Mouse (Mus musculus) lung, adult 2 months (tissue): ENCODE results near the gene Sec31b. TPM values are rescaled to one million over a fixed set of nuclear protein-coding genes. Genes with fewer than 3 reads are reported as not detected.

ENCODE experiments used
- DNase-seq: peaks from one replicate; pipeline ENCODE4 v3.0.0; 2022
- H3K4me1 ChIP-seq: fragments of 200-500 bp; 2 replicates; pipeline ENCODE4 v1.6.1; 2011; ENCODE audit warnings: low read length; ENCODE audit not compliant: control insufficient read depth, insufficient read depth
- H3K4me3 ChIP-seq: fragments of 200-500 bp; replicated peaks from 2 replicates; pipeline ENCODE3; 2011; ENCODE audit warnings: low read depth, mild to moderate bottlenecking, control low read depth, low read length; ENCODE audit errors: extremely low read depth
- CTCF ChIP-seq: fragments of 200-500 bp; IDR thresholded peaks from 2 replicates; pipeline ENCODE4 v1.5.1; 2011; ENCODE audit warnings: mild to moderate bottlenecking, low read length, control low read depth; ENCODE audit not compliant: insufficient read depth
- POLR2A ChIP-seq: fragments of 200-500 bp; IDR thresholded peaks from 2 replicates; pipeline ENCODE4 v1.6.1; 2011; ENCODE audit warnings: low read depth, mild to moderate bottlenecking, control low read depth, low read length, borderline replicate concordance; ENCODE audit errors: extremely low read depth
- WGBS: fragments of 180-500 bp; shearing (Covaris S2); methylation state at CpG from one replicate; pipeline ENCODE4 v1.1.7; 2018; 5-methylcytosine and 5-hydroxymethylcytosine counted together
- polyA plus RNA-seq: library from polyadenylated mRNA; depleted of rRNA; stranded (reverse); fragments of >200 nt; gene quantifications from 2 replicates; pipeline ENCODE4 v1.2.3, GENCODE M21; 2012; rRNA removed

Sec31b gene
- polyA plus RNA-seq = 3.6 TPM in 2 replicates

DNA sequence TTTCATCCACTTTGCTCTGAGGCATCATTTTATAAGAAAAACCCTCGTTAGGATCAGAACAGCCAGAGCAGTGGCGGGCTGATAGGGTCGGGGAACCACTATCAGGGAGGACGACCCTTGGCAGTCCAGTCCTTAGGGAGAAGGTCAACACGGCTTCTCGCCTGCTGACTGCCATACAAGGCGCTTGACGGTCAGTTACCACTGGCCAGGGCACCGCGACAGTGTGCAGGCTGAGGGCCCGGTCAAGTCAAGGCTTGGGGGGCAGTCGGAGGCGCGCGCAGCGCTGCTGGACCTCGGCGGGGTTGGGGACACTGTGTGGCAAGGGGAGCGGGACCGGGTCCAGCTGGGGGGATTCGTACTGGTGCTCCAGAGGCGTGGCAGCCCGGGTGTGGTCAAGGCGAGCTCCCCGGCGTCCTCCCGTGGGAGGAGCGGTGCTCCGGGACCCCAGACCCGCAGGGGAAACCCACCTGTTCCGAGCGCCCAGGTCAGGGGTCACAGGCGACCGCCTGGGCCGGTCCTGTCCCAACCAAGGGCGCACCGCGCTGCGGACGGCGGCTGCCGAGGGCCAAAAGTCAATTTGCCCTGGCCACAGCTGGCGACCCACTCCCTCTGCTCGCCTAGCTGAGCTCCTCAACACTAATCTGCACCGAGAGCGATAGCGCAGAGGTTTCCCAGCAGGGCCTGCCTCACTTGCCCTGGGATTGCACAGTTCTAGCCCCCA lies at the start of gene Sec31b:
Gene Sec31b, minus strand, starts transcription at position 544 of the 721 bp plus-strand sequence.
- WGBS = 2% methylated on average over 47 of the region's 47 CpGs
- Histone ChIP-seq H3K4me3 (peak within 1 kb of the TSS; percentile 52), H3K4me1 (no peaks in the 10 kb centered on the region; the same call in 1 of the 2 replicates)
- peak; percentile 54 for DNase-seq
- TF ChIP-seq CTCF (no peak), POLR2A (no peak)

DNA sequence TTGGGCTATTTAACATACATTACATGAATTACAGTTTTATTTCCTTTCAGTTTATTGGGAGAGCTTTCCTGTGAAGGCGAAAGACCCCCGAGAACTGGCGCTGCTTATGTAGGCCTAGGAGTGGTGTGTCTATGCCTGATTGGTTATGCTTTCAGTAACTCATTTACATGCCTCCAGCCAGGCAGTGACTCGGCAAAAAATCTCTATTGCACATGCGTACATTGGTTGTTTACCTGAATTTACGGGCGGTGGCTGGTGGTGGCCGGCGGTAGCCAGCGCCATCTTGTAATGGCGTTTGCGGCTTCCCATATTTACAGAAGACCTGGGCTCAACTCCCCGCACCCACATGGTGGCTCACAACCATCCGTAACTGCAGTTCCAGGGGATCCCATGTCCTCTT lies 48.5 kb upstream of the Sec31b start:
- DNase-seq = no peak
- Histone ChIP-seq H3K4me3 (no peak overlapping the region), H3K4me1 (no peaks in the 10 kb centered on the region)
- WGBS = 96% methylated on average over 14 of the region's 14 CpGs
- no peak for TF ChIP-seq CTCF

DNA sequence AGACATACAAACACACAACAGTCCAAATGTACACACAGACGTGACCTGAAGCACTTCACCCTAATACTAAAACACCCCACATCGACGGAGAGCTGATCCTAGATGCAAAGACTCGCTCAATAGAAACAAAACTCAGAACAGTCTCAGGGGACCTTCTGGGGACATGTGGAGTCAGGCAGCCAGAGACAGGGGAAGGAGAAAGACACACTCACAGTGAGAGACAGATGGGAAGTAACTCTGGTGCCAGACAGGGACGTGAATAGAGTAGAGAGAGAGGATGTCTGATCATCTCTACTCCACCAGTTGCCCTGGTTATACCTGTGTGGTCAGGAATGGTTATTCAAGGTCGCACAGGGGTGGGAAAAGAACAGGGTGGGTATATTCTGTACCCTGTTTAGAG lies 46.0 kb upstream of the Sec31b start:
- Histone ChIP-seq H3K4me1 (no peaks in the 10 kb centered on the region), H3K4me3 (no peak overlapping the region)
- WGBS = 63% methylated on average over 6 of the region's 6 CpGs
- TF ChIP-seq POLR2A (no peak), CTCF (no peak)
- DNase-seq = no peak

DNA sequence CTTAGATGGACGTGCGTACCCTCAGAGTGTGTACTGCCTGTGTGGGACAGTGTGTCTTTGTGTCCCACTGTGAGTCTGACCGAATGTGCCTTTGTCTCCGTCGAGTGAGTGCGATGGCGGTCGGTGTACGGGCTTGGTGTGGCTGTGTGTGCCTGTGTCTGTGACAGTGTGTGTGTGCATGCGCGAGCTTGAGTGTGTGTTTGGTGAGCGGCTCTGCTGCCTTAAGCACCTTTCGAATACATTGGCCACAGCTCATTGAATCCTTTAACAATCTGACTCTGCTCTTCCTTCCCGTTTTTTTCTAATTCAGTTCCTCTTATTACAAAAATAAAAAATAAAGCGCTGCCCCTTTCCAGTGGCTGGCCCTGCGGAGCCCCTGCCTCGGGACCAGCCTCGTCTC lies 45.3 kb upstream of the Sec31b start:
- Histone ChIP-seq H3K4me3 (no peak overlapping the region), H3K4me1 (no peaks in the 10 kb centered on the region)
- no peak for DNase-seq
- no peak for TF ChIP-seq POLR2A
- TF ChIP-seq CTCF = no peak
- 73% methylated on average over 18 of the region's 18 CpGs for WGBS

DNA sequence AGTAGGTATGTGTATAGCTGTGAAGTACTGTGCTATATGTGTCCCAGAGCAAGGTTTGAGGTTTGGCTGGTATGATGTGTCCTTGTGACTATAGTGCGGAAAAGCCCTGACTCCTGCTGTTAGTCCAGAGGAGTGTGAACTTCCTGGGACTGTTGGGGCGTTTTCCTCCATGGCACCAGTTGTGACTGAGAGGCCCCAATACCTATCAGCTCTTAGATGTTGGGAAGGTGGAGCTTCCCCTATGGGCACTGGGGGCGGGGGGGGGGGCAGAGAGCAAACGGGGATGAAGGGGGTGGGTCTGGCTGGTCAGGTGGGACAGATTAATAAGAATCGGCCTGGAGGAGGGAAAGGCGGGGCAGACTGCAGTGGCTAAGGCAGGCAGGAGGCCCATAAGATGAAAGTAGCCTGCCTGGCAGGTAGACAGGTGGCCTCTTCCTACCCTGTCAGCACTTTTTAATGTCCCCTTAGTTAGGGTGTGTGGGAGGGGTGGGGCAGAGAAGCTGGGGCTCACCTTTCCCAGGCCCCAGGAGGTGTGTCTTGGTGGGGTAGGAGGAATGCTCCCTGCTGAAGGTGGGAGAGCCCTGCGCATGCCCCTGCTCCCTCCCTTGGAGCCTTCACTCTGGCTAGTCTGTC lies 44.0 kb upstream of the Sec31b start:
- H3K4me1 ChIP-seq = no peaks in the 10 kb centered on the region
- no peak for DNase-seq
- H3K4me3 ChIP-seq = no peak overlapping the region
- TF ChIP-seq POLR2A (no peak), CTCF (no peak)
- WGBS = 44% methylated on average over 7 of the region's 7 CpGs

DNA sequence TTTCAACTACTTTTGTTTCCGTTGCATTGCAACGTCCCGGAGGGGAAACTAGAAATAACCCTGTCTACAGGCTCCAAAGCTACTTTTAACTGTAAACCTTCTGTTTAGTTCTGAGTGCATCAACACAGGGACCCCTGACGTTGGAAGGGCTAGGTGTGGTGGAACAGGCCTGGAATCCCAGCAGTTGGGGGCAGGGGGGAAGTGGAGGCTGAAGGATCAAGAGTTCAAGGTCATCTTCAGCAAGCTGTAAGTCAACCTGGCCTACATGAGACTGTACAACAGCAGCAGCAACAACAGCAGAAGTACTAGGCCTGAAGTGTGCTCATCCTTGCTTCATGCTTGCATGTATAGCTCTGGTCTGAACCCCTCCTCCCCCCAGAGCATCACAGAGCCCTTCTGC lies 42.4 kb upstream of the Sec31b start:
- TF ChIP-seq POLR2A = no peak
- TF ChIP-seq CTCF = no peak
- DNase-seq = no peak

DNA sequence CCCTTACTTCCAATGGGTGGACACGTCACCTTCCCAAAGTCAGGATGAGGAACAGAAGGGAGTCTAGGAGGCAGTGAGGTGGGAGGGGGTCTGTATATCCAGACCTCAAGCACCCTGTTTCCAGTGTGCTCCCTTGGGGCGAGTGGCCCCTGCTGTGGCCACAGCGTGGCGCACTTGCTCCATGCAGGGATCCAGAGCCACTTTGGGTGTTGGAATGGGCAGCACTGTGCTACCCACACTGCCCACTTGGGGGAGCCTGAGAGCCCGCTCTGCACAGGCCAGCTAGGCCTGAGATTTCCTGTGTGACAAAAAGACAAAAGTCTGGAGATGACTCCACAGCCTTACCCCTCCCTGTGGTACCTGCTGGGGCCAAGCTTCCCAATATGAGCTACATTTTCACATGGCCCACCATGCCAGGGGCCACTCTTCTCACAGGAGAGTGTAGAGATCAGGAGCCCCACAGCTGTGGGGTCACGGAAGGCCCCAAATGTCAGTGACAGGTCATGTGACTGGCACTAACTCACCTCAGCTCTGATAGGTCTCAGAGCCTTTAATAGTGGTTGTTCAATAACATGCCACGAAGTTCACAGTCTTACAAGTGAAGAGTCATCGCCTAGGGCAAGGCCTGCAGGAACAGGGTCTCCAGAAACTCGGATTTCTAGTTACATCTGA lies 37.1 kb upstream of the Sec31b start:
- 37% methylated on average over 9 of the region's 9 CpGs for WGBS
- H3K4me3 ChIP-seq = no peak overlapping the region
- TF ChIP-seq CTCF = peak; percentile 98
- no peak for TF ChIP-seq POLR2A
- H3K4me1 ChIP-seq = no peaks in the 10 kb centered on the region
- peak; percentile 88 for DNase-seq

More for the DNA sequence above, 42.4 kb upstream of the Sec31b start:
- no peak overlapping the region for H3K4me3 ChIP-seq
- WGBS = 40% methylated on average over 4 of the region's 4 CpGs
- no peaks in the 10 kb centered on the region for H3K4me1 ChIP-seq

DNA sequence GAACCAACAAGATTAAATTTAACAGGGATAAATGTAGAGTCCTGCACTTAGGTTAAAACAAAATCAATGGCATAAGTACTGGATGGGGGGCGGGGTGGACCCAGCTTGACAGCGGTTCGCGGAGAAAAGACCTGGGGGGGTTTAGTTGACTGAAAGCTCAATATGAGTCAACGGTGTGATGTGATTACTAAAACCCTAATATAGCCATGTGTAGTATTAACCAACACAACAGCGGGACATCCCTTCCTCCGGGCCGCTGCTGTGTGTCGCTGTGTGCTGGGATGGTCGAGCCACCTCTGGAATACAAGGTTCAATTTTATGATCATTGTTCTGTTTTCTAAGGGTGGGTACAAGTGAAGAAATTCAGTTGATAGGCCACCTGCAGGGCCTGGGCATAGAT lies 36.4 kb upstream of the Sec31b start:
- H3K4me1 ChIP-seq = no peaks in the 10 kb centered on the region
- H3K4me3 ChIP-seq = no peak overlapping the region
- DNase-seq = no peak
- no peak for TF ChIP-seq CTCF
- TF ChIP-seq POLR2A = no peak
- WGBS = 80% methylated on average over 10 of the region's 10 CpGs

DNA sequence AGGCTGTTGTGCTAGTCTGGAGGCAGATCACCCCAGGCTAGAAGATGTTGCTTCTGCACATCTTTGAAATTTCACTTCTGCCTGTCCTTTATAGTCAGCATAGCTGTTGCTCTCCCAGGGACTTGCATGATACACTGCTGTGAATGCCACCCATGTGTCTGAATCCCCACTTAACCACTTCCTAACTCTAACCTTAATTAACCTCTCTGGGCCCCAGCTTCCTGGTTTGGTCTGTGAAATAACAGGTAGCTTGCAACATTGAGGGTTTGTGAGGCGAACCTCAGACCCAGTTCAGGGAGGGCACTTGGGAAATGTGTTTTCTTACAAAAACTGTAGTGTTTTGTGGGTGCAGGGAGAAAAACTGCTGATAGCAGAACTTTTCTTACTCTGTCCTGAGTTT lies 32.4 kb upstream of the Sec31b start:
- no peak for DNase-seq
- no peaks in the 10 kb centered on the region for H3K4me1 ChIP-seq
- no peak for TF ChIP-seq CTCF
- no peak for TF ChIP-seq POLR2A
- WGBS = 61% methylated on average over 1 of the region's 1 CpGs
- H3K4me3 ChIP-seq = no peak overlapping the region

DNA sequence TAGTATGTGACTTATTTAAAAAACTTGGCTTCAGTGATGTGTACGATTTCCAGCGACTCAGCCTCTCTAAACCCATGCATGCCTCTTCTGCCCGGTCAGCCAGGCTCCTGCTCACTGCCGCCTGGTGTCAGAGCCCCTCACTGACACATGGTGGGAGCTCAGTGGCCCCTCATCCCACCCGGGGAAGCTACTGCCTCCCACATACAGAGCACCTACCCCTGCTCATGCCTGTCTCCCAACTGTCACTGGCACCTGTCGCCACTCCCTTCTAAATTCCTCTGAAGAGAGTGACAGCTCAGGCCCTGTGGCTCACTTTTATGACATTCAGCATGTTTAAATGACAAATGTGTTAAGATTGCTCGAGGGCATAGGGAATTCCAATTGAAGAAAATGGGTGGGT lies 30.6 kb upstream of the Sec31b start:
- no peak overlapping the region for H3K4me3 ChIP-seq
- no peaks in the 10 kb centered on the region for H3K4me1 ChIP-seq
- 65% methylated on average over 7 of the region's 7 CpGs for WGBS
- TF ChIP-seq CTCF (no peak), POLR2A (no peak)
- DNase-seq = no peak
